Mouse (Mus musculus): ENCODE measurements around the gene Psme2.

The Psme2 gene

DNA sequence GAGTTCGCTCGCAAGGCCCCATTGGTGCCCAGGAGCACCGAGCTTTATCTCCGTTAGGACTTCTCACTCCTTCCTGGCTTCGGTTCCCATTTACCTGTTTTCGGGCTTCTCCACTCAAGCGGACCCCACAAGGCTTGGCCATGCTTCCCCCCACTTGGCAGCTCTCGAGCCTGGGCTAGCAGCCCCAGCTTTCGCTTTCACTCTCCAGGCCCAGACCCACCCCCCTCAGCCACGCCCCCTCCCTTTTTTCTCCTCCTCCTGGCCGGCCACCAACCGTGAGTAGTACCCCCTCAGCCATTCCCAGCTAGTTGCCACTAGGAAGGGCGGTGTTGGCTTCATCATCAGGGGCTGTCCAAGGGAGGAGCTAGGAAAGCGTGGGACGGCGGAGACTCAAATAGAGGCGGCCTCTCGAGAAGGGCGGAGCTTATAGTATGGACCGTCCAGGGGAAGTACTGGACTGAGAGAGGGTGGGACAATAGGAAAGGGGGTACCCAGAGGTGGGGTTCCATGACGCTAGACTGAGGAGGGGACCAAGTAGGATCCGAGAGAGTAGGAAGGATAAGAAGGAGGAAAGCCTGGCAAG lies at the start of gene Psme2:
Gene Psme2 (minus strand): TSS at position 366 of the 583 bp plus-strand sequence.
- DNase-seq: peak; percentile 96 to 98

- DNase-seq: no peak
Observed at GRCm38 (mm10) chr14:55637795-55638194, 46.9 kb upstream of the Psme2 start, which contains the start of gene Gm49378. Gene Gm49378, minus strand, starts transcription at chr14:55637895.

- DNase-seq: peak; percentile 84 to 87
Observed at GRCm38 (mm10) chr14:55635523-55636007, 44.7 kb upstream of the Psme2 start, which contains the start of gene Ipo4. Gene Ipo4, minus strand, starts transcription at chr14:55635957.

- DNase-seq: peak in 1 of 2 experiments; percentile 23
Observed at GRCm38 (mm10) chr14:55634874-55635522, 44.1 kb upstream of the Psme2 start.

DNA sequence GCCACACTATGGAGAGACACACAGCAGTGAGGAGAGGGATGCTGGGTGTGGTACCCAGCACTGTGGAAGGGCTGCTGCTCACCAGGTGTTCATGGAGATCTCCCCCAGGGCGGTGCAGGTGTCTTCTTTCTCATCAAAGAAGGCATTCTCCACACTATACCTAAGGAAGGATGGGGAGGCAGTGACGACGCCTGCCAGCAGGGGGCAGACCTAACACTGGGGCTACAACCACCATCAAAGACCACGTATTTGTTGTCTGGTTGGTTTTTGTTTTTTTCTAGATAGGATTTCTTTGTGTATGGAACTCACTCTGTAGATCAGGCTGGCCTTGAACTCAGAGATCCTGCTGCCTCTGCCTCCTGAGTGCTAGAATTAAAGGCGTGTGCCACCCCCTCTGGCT lies 38.4 kb upstream of the Psme2 start:
- peak; percentile 30 to 67 for DNase-seq

DNA sequence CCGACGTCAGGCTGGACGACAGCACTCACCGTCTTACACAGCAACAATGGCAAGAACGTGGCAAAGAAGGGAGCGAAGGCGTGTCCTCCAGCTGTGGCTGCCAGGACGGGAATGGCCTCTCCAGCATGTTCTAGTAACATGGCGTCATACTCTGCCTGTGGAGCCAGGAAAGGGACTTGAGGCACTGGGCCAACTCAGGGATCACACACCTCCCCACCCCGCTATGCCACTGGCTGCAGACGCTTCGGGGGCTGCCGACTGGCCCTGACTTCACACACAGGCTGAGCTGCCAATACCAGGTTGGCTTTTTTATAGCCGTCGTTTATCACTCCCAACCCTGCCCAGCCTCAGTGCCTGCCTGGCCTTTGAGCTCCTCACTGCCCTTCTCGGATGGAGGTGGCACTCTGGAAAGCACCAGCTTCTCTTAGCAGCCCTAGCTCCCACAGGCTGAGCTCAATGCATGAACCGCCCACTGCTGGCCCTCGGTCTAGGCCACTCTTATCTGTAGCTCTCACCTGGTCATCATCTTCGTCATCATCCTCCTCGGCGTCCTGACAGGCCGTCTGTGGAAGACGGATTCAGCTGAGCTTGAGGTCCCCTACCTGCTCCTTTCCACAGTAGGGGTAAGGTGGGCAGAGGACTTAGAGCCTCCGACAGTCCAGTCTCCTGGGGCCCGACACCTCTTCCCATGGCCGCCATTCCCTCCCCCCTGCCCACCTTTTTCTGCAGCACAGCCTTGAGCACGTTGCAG lies 37.3 kb upstream of the Psme2 start:
- DNase-seq: no peak

GRCm38 (mm10) chr14:55618486-55619195 lies 27.7 kb upstream of the Psme2 start:
- DNase-seq: no peak

- peak; percentile 47 to 58 for DNase-seq
Observed at GRCm38 (mm10) chr14:55617822-55618221, 26.9 kb upstream of the Psme2 start, which contains the start of gene Rec8. Gene Rec8, plus strand, starts transcription at chr14:55618037.

- DNase-seq: no peak
Observed at GRCm38 (mm10) chr14:55616844-55617243, 25.9 kb upstream of the Psme2 start.

GRCm38 (mm10) chr14:55615876-55616275 lies 25.0 kb upstream of the Psme2 start:
- no peak for DNase-seq

DNA sequence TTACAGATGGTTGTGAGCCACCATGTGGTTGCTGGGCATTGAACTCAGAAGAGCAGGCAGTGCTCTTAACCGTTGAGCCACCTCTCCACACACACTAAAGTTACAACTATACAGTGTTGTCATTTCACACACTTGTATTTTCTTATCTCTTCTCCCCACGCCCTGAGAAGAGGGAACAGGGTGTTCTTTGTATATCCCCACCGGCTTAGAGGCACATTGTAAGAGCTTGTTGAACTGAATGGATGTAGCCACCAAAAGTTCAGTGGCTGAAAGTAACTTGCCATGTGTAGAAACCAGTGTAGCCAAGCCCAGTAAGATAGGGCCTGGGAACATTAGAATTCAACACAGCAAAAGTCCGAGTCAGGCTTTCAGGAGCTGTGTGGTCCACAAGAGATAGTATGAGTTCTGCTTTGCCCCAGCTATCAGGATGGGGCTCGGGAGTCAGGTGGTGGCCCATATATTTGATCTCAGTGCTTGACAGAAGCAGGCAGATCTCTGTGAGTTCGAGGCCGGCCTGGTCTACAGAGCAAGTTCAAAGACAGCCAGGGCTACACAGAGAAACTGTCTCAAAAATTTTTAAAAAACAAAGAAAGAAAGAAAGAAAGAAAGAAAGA lies 23.8 kb upstream of the Psme2 start:
- no peak for DNase-seq

- DNase-seq: peak in 1 of 2 experiments; percentile 29
Observed at GRCm38 (mm10) chr14:55613346-55613745, 22.4 kb upstream of the Psme2 start.

DNA sequence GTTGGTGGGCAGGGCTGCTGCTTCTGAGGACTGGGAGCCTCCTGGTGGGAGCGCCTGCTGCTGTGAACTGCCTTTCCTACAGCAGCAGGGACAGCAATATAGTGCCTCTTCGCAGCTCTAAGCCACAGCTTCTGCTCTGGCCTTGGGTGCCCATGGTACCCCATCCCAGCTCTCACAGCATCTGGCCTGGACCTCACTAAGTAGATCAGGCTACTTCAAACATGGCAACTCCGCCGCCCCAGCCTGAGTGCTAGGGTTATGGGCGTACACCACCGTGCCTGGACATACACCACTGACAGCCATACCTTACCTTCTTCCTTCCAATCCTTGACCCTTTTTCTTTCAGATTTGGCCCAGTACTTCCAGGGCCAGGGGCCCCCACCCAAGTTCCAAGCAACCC lies 17.4 kb upstream of the Psme2 start:
- no peak for DNase-seq

GRCm38 (mm10) chr14:55605743-55606459 lies 15.0 kb upstream of the Psme2 start:
- DNase-seq: no peak

GRCm38 (mm10) chr14:55604823-55605222 lies 13.9 kb upstream of the Psme2 start:
- DNase-seq: no peak

- peak; percentile 96 to 97 for DNase-seq
Observed at GRCm38 (mm10) chr14:55603633-55604576, 13.0 kb upstream of the Psme2 start.

DNA sequence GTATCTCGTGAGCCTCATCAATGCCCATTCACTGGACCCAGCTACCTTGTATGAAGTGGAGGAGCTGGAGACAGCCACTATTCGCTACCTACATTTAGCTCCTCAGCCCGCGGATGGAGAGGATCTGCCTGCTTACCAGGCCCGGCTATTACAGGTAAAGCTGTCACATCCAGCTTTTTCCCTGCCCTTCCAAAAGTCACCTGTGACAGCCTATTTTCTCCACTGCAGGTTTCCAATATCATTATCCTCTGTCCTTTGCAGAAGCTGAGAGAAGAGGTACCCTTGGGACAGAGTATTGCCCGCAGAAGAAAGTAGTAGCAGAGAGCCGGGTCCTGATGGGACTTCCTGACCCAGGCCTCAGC lies 12.3 kb upstream of the Psme2 start, which contains the start of gene Irf9:
Gene Irf9 (plus strand): TSS at position 301 of the 362 bp plus-strand sequence.
- DNase-seq: no peak

DNA sequence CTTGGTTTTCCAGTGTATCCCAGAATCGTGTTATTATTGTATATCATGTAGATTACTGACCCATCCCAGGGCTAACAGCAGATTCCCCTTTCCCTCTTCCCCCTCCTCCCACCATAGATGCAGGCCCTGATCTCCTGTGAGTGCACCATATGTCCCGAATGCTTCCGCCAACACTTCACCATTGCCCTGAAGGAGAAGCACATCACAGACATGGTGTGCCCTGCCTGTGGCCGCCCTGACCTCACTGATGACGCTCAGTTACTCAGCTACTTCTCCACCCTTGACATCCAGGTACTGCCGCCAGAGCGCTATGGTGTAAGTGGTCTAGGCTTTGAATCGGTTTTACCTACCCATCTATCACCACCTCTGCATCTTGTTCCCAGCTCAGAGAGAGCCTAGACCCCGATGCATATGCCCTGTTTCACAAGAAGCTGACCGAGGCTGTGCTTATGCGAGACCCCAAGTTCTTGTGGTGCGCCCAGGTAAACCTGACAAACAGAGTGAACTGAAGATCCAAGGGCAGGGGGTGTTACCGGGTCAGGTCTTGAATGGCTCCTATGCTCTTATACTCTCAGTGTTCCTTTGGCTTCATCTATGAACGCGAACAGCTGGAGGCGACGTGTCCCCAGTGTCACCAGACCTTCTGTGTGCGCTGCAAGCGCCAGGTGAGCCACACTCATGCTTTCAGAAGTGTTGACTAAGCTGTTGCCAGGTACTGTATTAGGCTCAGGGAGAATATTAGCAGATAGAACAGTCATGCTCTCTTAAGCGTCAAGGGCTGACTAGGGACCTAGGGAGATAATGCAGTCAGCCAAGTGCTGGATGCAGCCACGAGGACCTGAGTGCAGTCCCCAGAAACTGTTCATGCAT lies 7.8 kb upstream of the Psme2 start:
- DNase-seq: no peak

GRCm38 (mm10) chr14:55596036-55596690 lies 5.2 kb upstream of the Psme2 start:
- DNase-seq: no peak

Measured in kidney, adult 8-10 months (tissue).